Mouse (Mus musculus): ENCODE data around the gene Hist3h2a. TPM values are rescaled to one million over a fixed set of nuclear protein-coding genes. Genes with fewer than 3 reads are reported as not detected.

Gene Hist3h2a
- polyA plus RNA-seq, 1 experiment = 14.8 TPM

GRCm38 (mm10) chr11:58990794-58991193, 36.3 kb downstream of the Hist3h2a start:
- Histone ChIP-seq H3K4me1 (ENCODE audit: control insufficient read depth, insufficient read depth, insufficient read length) (peaks cover 19% of the 10 kb centered on the region), H3K36me3 (ENCODE audit: control insufficient read depth, insufficient read depth, low read length) (peaks cover 38% of the 10 kb centered on the region), H3K27ac (ENCODE audit: insufficient read depth, low read length) (no peak overlapping the region), H3K27me3 (ENCODE audit: control insufficient read depth, insufficient read depth, low read length) (no peaks in the 10 kb centered on the region), H3K4me3 (ENCODE audit: extremely low read depth, insufficient read depth, insufficient read length) (no peak overlapping the region)
- no peak for DNase-seq (ENCODE audit: low read depth in 1 of 2, low spot score in 2 of 2)
- 80% methylated on average over 9 of the region's 9 CpGs for WGBS
- no peak for TF ChIP-seq POLR2A (IDR thresholded peaks at IDR 0.05; ENCODE audit: low read depth, low read length)
- TF ChIP-seq CTCF (IDR thresholded peaks at IDR 0.05; ENCODE audit: extremely low read depth, insufficient read depth, insufficient read length, insufficient replicate concordance) = no peak

GRCm38 (mm10) chr11:58991911-58992310, 37.4 kb downstream of the Hist3h2a start:
- no peak overlapping the region for H3K4me3 ChIP-seq (ENCODE audit: extremely low read depth, insufficient read depth, insufficient read length)
- H3K4me1 ChIP-seq (ENCODE audit: control insufficient read depth, insufficient read depth, insufficient read length) = peaks cover 19% of the 10 kb centered on the region
- 88% methylated on average over 3 of the region's 3 CpGs for WGBS
- TF ChIP-seq CTCF (IDR thresholded peaks at IDR 0.05; ENCODE audit: extremely low read depth, insufficient read depth, insufficient read length, insufficient replicate concordance) = no peak
- no peak for TF ChIP-seq POLR2A (IDR thresholded peaks at IDR 0.05; ENCODE audit: low read depth, low read length)
- no peak overlapping the region for H3K27ac ChIP-seq (ENCODE audit: insufficient read depth, low read length)
- no peaks in the 10 kb centered on the region for H3K27me3 ChIP-seq (ENCODE audit: control insufficient read depth, insufficient read depth, low read length)
- peaks cover 28% of the 10 kb centered on the region for H3K36me3 ChIP-seq (ENCODE audit: control insufficient read depth, insufficient read depth, low read length)
- DNase-seq (ENCODE audit: low read depth in 1 of 2, low spot score in 2 of 2) = no peak

GRCm38 (mm10) chr11:58993091-58993670, 38.7 kb downstream of the Hist3h2a start:
- H3K4me3 ChIP-seq (ENCODE audit: extremely low read depth, insufficient read depth, insufficient read length) = no peak overlapping the region
- H3K27me3 ChIP-seq (ENCODE audit: control insufficient read depth, insufficient read depth, low read length) = no peaks in the 10 kb centered on the region
- TF ChIP-seq CTCF (IDR thresholded peaks at IDR 0.05; ENCODE audit: extremely low read depth, insufficient read depth, insufficient read length, insufficient replicate concordance) (no peak), POLR2A (IDR thresholded peaks at IDR 0.05; ENCODE audit: low read depth, low read length) (no peak)
- no peak overlapping the region for H3K27ac ChIP-seq (ENCODE audit: insufficient read depth, low read length)
- no peak for DNase-seq (ENCODE audit: low read depth in 1 of 2, low spot score in 2 of 2)
- WGBS = 65% methylated on average over 6 of the region's 6 CpGs
- peaks cover 21% of the 10 kb centered on the region for H3K36me3 ChIP-seq (ENCODE audit: control insufficient read depth, insufficient read depth, low read length)
- H3K4me1 ChIP-seq (ENCODE audit: control insufficient read depth, insufficient read depth, insufficient read length) = peaks cover 19% of the 10 kb centered on the region

GRCm38 (mm10) chr11:58994337-58994826, 39.9 kb downstream of the Hist3h2a start:
- peaks cover 19% of the 10 kb centered on the region for H3K4me1 ChIP-seq (ENCODE audit: control insufficient read depth, insufficient read depth, insufficient read length)

GRCm38 (mm10) chr11:58995061-58995806, 40.7 kb downstream of the Hist3h2a start:
- Histone ChIP-seq H3K4me1 (ENCODE audit: control insufficient read depth, insufficient read depth, insufficient read length) (peaks cover 19% of the 10 kb centered on the region), H3K4me3 (ENCODE audit: extremely low read depth, insufficient read depth, insufficient read length) (no peak overlapping the region), H3K36me3 (ENCODE audit: control insufficient read depth, insufficient read depth, low read length) (peaks cover 3% of the 10 kb centered on the region; the same call in 1 of the 2 replicates), H3K27me3 (ENCODE audit: control insufficient read depth, insufficient read depth, low read length) (no peaks in the 10 kb centered on the region), H3K27ac (ENCODE audit: insufficient read depth, low read length) (no peak overlapping the region)
- DNase-seq (ENCODE audit: low read depth in 1 of 2, low spot score in 2 of 2) = no peak
- TF ChIP-seq POLR2A (IDR thresholded peaks at IDR 0.05; ENCODE audit: low read depth, low read length) = no peak
- no peak for TF ChIP-seq CTCF (IDR thresholded peaks at IDR 0.05; ENCODE audit: extremely low read depth, insufficient read depth, insufficient read length, insufficient replicate concordance)
- WGBS = 69% methylated on average over 9 of the region's 9 CpGs

More at GRCm38 (mm10) chr11:58994337-58994826, 39.9 kb downstream of the Hist3h2a start:
- TF ChIP-seq POLR2A (IDR thresholded peaks at IDR 0.05; ENCODE audit: low read depth, low read length) (no peak), CTCF (IDR thresholded peaks at IDR 0.05; ENCODE audit: extremely low read depth, insufficient read depth, insufficient read length, insufficient replicate concordance) (no peak)
- 7% methylated on average over 31 of the region's 35 CpGs for WGBS
- H3K27me3 ChIP-seq (ENCODE audit: control insufficient read depth, insufficient read depth, low read length) = no peaks in the 10 kb centered on the region
- DNase-seq (ENCODE audit: low read depth in 1 of 2, low spot score in 2 of 2) = peak in 1 of 2 experiments; percentile 52
- no peak overlapping the region for H3K27ac ChIP-seq (ENCODE audit: insufficient read depth, low read length)
- peaks cover 11% of the 10 kb centered on the region for H3K36me3 ChIP-seq (ENCODE audit: control insufficient read depth, insufficient read depth, low read length)
- peak overlapping the region; percentile 33; the same call in 1 of the 2 replicates for H3K4me3 ChIP-seq (ENCODE audit: extremely low read depth, insufficient read depth, insufficient read length)

- no peak overlapping the region for H3K27ac ChIP-seq (ENCODE audit: insufficient read depth, low read length)
- H3K27me3 ChIP-seq (ENCODE audit: control insufficient read depth, insufficient read depth, low read length) = no peaks in the 10 kb centered on the region
- WGBS = 2% methylated on average over 12 of the region's 12 CpGs
- no peaks in the 10 kb centered on the region for H3K36me3 ChIP-seq (ENCODE audit: control insufficient read depth, insufficient read depth, low read length)
- no peak overlapping the region for H3K4me3 ChIP-seq (ENCODE audit: extremely low read depth, insufficient read depth, insufficient read length)
- DNase-seq (ENCODE audit: low read depth in 1 of 2, low spot score in 2 of 2) = peak in 1 of 2 experiments; percentile 33
- H3K4me1 ChIP-seq (ENCODE audit: control insufficient read depth, insufficient read depth, insufficient read length) = peaks cover 19% of the 10 kb centered on the region
- TF ChIP-seq CTCF (IDR thresholded peaks at IDR 0.05; ENCODE audit: extremely low read depth, insufficient read depth, insufficient read length, insufficient replicate concordance) (peak; percentile 29; the same call in 1 of the 2 replicates), POLR2A (IDR thresholded peaks at IDR 0.05; ENCODE audit: low read depth, low read length) (no peak)
Observed at GRCm38 (mm10) chr11:58995807-58996370, 41.4 kb downstream of the Hist3h2a start.
